Mouse (Mus musculus): ENCODE measurements at regions not wholly inside any gene's neighbourhood (a gene's known extent, or its start where the extent isn't known, plus 50 kb on each side); places are given as distances from the start of the nearest gene placed in this dataset.

DNA sequence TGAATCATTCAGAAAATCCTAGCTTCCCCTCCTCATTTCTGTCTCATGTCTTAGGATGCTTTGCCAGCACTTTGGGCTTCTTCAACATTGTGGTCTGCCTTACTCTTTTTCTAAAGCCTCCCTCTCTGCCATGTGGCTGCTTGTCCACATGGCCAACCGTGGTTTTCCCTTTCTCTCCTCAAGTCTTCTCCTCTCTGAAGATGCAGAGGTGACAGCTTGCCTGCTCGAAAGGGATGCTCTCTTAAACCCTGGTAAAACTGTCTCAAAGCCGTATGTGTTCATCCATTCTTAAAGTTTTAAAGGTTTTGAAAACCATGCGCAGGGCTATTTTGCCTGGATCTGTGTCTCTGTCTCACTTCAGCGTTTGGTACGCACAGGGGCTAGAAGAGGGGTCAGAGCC, 123.4 kb upstream of the Dapk1 start:
- no peak for TF ChIP-seq CTCF (IDR thresholded peaks at IDR 0.05; ENCODE audit: low read depth, low read length)
- TF ChIP-seq POLR2A (IDR thresholded peaks at IDR 0.05; ENCODE audit: extremely low read depth, insufficient read depth, low read length) = no peak

Data from liver, adult 2 months (tissue).